Mouse (Mus musculus) heart, adult 9 months (tissue): ENCODE results near the gene Armc6.
"Not testable (repeated sequence)": the region's sequence is repeated elsewhere in the genome, so short reads cannot be mapped to it uniquely, and the experiment has no call there.

Experiments used
- DNase-seq, 2 experiments: peaks; one replicate each; pipeline ENCODE4 v3.0.0; 2022; ENCODE audit warnings: low spot score in 2 of 2

Gene Armc6

GRCm38 (mm10) chr8:70230837-70231236, 3.4 kb downstream of the Armc6 start:
- DNase-seq, result no peak

- DNase-seq, result no peak
Observed at GRCm38 (mm10) chr8:70227997-70228396, 6.3 kb downstream of the Armc6 start.

GRCm38 (mm10) chr8:70223341-70223740, 10.9 kb downstream of the Armc6 start:
- DNase-seq, result no peak

GRCm38 (mm10) chr8:70222041-70222440, 12.2 kb downstream of the Armc6 start:
- no peak for DNase-seq

GRCm38 (mm10) chr8:70220911-70221310, 13.4 kb downstream of the Armc6 start:
- DNase-seq, result peak in 1 of 2 experiments; percentile 48

- DNase-seq, result peak in 1 of 2 experiments; percentile 51
Observed at GRCm38 (mm10) chr8:70220236-70220840, 13.9 kb downstream of the Armc6 start.

- DNase-seq, result no peak
Observed at GRCm38 (mm10) chr8:70219107-70219684, 15.1 kb downstream of the Armc6 start.

GRCm38 (mm10) chr8:70217441-70217840, 16.8 kb downstream of the Armc6 start:
- DNase-seq, result no peak

GRCm38 (mm10) chr8:70216566-70216965, 17.7 kb downstream of the Armc6 start:
- DNase-seq, result peak; percentile 82 to 87

GRCm38 (mm10) chr8:70216161-70216560, 18.1 kb downstream of the Armc6 start:
- DNase-seq, result not testable (repeated sequence)

GRCm38 (mm10) chr8:70215092-70215491, 19.2 kb downstream of the Armc6 start:
- no peak for DNase-seq

- DNase-seq, result no peak
Observed at GRCm38 (mm10) chr8:70214411-70214810, 19.9 kb downstream of the Armc6 start.

- peak; percentile 99 for DNase-seq
Observed at GRCm38 (mm10) chr8:70212112-70213055, 21.9 kb downstream of the Armc6 start, which contains the start of gene Slc25a42. Gene Slc25a42, minus strand, starts transcription at chr8:70212305.

GRCm38 (mm10) chr8:70211726-70212111, 22.5 kb downstream of the Armc6 start:
- DNase-seq, result no peak

- DNase-seq, result no peak
Observed at GRCm38 (mm10) chr8:70211275-70211674, 23.0 kb downstream of the Armc6 start.

GRCm38 (mm10) chr8:70210538-70210937, 23.7 kb downstream of the Armc6 start:
- no peak for DNase-seq

- DNase-seq, result no peak
Observed at GRCm38 (mm10) chr8:70208130-70208529, 26.1 kb downstream of the Armc6 start.

GRCm38 (mm10) chr8:70204757-70205156, 29.5 kb downstream of the Armc6 start:
- no peak for DNase-seq

- no peak for DNase-seq
Observed at GRCm38 (mm10) chr8:70203072-70203471, 31.2 kb downstream of the Armc6 start.

- DNase-seq, result no peak
Observed at GRCm38 (mm10) chr8:70201417-70201816, 32.8 kb downstream of the Armc6 start.

GRCm38 (mm10) chr8:70200098-70200681, 34.1 kb downstream of the Armc6 start:
- DNase-seq, result peak in 1 of 2 experiments; percentile 33

GRCm38 (mm10) chr8:70197603-70198002, 36.7 kb downstream of the Armc6 start:
- no peak for DNase-seq
